Mouse (Mus musculus): ENCODE results near the gene Uchl1.

Gene Uchl1

DNA sequence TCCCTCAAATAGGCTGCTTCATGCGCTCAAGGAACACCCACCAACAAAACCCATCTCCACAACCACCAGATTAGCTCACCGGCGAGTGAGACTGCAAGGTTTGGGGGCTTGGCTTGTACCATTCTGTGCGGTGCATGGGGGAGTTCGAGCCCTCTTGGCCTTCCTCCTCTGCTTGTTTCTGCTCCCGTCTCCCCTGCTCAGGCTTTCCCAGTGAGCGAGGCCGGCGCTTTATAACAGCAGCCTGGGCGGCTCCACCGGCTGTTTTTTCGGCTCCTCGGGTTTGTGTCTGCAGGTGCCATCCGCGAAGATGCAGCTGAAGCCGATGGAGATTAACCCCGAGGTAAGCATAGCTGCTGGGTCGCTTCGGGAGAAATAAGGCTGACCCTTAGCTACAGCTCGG, at the start of gene Uchl1:
Gene Uchl1 (plus strand): TSS at position 109 of the 400 bp plus-strand sequence.
- peak; percentile 95 for DNase-seq

GRCm38 (mm10) chr5:66627805-66628204, 48.1 kb upstream of the Uchl1 start:
- DNase-seq, result no peak

DNA sequence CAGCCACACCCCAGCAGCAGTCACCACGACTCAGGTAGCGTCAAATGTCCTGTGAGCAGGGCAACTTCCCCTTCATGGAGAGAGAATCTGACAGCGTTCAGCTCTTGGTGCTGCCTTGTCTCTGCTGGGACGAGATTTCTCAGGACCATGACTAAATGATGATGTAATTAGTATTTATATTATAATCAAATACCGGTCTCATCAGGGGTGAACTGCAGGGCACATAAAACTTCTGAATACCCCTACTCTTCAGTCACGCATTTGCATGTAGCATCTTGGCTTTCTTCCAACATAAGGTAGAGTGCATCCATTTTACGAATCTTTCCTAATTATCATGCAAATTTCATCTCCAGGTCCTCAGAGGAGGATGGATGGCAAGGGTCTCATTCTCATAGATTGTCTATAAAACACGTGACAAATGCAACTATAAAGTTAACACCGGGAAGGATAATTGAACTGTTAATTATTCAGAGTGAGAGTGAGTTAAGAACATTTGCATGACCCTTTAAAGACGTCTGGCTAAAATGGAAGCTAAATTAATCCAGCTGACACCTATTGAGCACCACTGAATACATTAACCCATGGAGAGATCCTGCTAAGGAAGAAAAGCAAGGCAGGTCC, 40.3 kb upstream of the Uchl1 start:
- DNase-seq, result no peak

- no peak for DNase-seq
These were observed 33.7 kb upstream of the Uchl1 start for GRCm38 (mm10) chr5:66642156-66642555.

- DNase-seq, result no peak
These were observed 32.6 kb upstream of the Uchl1 start for GRCm38 (mm10) chr5:66643260-66643659.

DNA sequence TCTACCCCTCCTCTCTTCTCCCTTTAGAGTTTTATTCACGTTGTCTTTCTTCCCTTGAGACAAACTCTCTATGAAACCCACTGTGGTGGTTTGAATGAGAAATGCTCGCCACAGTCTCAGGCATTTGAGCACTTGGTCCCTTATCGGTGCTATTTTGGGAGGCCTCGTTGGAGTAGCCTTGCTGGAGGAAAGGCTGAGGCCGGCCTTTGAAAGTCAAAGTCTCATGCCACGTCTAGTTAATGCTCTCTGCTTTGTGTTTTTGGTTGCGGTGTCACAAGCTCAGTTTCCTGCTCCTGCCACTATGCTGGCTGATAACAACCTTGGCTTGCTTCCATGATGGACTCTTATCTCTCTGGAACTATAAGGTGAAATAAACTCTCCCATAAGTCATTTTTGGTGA, 28.4 kb upstream of the Uchl1 start:
- no peak for DNase-seq

GRCm38 (mm10) chr5:66654220-66654619, 21.7 kb upstream of the Uchl1 start:
- no peak for DNase-seq

- DNase-seq, result peak; percentile 44 to 60
These were observed 551 bp upstream of the Uchl1 start for GRCm38 (mm10) chr5:66675189-66675890.

GRCm38 (mm10) chr5:66676457-66677117, 696 bp downstream of the Uchl1 start:
- DNase-seq, result peak; percentile 75 to 81

- peak; percentile 45 to 54 for DNase-seq
These were observed 1.8 kb downstream of the Uchl1 start for GRCm38 (mm10) chr5:66677411-66678345.

DNA sequence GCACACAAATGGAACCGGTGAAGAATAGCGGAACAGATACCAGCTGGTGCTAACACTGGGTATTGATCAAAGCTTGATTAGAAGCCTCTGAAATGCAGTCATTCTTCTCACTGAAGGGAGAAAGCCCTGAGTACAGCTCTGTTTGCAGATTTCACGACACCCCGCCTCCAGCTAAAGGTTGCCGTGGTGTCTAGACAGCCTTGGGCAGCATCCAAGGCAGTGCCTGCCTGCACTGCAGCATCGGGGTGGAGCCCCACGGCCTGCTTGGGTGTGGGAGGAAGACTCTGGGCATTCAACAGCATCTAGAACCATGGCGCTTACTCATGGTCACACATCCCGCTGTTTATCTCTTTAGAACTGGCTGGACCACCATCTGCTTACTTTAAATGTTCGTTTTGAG, 3.3 kb downstream of the Uchl1 start:
- DNase-seq, result peak; percentile 43 to 61

- DNase-seq, result no peak
These were observed 10.0 kb downstream of the Uchl1 start for GRCm38 (mm10) chr5:66685930-66686329.

DNA sequence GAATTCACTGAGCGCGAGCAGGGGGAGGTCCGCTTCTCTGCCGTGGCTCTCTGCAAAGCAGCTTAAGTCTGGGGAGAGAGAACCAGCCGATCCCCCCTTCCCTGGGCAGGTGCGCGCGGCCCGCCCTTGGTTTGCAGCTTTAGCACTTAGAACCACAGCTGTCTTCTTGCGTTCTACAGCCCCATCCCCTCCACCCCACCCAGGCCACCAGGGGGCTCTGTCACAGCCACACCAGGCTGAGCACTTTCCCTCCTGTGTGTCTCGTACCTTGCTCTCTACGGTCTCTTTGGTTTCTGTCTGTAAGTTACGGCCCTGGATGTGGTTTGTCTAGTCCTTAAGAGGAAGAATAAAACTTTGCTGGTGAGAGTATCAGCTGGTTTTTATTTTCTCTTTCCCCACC, 11.0 kb downstream of the Uchl1 start:
- no peak for DNase-seq

DNA sequence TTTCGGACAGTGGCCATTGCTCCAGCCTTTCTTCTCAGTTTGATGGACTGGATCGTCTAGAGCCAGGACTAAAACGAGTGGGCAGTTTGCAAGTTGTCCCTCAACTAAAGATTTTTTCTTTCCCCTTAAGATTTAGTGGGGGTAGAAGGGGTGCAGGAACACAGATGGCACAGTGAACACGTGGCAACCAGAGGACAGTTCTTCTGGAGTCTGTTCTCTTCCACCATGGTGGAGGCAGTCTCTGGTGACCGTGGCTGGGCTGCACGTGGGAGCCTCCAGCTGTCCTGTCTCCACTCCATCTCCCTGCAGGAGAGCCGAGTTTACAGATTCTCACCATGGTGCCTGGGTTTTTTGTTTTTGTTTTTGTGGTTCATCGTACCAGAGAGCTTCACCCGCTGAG, 11.8 kb downstream of the Uchl1 start:
- DNase-seq, result no peak

DNA sequence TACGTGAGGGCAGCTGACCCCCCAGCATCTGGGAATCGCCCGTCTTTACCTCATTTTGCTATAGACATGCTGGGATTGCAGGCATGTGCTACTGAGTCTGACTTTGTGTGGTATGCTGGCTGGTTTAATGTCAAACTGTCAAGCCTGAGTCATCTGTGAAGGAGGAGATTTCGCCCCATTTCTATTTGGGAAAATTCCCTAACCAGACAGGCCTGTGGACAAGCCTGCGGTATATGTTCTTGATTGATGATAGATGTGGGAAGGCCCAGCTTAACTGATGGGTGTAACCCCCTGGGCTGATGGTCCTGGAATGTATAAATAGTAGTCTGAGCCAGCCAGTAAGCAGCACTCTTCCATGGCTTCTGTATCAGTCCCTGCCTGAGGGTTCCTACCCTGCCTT, 12.4 kb downstream of the Uchl1 start:
- no peak for DNase-seq

DNA sequence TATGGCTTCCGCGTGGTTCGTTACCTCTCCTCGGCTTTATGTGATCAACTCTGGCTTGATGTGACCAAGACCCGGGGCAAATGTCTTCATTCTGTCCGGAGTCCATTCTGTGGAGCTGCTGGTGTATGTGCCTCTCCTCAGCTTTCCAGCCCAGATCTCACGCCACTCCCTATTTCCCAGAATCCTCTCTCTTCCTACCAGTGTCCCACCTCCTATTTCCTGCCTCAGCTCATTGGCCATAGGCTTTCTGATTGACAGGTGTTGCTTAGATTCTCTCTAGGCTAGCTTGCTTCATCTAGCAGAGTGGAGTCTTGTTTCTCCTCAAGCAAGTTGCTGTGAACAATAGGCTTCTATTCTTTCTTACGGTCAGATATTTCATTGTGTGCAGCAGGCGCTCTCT, 13.9 kb downstream of the Uchl1 start:
- DNase-seq, result no peak

- no peak for DNase-seq
These were observed 17.3 kb downstream of the Uchl1 start for GRCm38 (mm10) chr5:66693231-66693630.

DNA sequence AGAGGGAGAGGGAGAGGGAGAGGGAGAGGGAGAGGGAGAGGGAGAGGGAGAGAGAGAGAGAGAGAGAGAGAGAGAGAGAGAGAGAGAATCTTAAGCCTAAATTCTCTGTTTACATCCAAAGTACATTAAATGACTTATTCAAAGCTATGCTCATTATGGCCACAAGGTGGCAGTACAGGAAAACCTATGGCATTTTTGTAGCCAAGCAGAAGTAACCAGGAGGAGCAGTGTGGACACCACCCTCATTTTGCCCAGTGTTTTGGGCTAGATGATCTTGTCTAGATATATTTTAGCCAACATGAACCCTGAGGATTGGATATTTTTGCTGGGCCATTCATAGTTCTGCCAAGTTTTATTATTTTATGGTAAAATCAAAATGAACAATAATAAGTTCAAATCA, 21.2 kb downstream of the Uchl1 start:
- peak; percentile 26 to 70 for DNase-seq

- no peak for DNase-seq
These were observed 24.0 kb downstream of the Uchl1 start for GRCm38 (mm10) chr5:66699911-66700310.

- DNase-seq, result no peak
These were observed 26.1 kb downstream of the Uchl1 start for GRCm38 (mm10) chr5:66701951-66702350.

DNA sequence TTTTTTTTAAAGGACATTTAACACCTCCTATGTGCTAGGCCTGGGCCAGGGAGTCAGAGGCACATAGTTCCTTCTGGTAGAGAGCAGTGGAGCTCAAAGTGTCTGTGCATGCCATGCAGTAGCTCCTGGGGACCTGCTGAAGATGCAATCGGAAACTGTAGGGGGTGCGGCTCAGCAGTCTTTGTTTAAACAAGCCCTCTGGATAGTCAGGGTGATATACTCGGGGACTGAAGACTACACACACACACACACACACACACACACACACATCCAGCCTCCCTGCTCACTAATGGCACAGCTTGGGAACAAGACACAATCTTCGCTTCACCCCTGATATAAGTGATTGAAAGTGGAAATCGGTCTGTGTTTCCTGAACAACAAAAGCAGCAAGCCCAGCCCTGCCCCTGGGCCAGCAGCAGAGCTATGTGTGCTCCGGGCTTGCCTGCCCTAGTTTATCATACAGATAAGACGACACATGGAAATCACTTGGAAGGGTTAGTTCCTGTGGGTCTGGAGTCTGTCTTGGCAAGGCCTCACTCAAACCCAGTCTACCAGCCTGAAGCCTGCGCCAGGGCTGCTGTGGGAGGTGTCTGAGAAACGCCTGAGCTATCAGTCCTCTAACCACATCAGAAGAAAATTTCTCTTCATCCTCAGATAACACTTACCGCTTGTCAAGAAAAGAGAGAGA, 27.6 kb downstream of the Uchl1 start:
- no peak for DNase-seq

GRCm38 (mm10) chr5:66707859-66708258, 32.0 kb downstream of the Uchl1 start:
- DNase-seq, result no peak

Data from cerebellum, postnatal 25 days (tissue).